Mouse (Mus musculus): ENCODE data around the gene Pcmt1. TPM values are rescaled to one million over a fixed set of nuclear protein-coding genes. Genes with fewer than 3 reads are reported as not detected.

Pcmt1 gene
- total and polyA plus RNA-seq, 2 experiments: 23.6 to 30.2 TPM

DNA sequence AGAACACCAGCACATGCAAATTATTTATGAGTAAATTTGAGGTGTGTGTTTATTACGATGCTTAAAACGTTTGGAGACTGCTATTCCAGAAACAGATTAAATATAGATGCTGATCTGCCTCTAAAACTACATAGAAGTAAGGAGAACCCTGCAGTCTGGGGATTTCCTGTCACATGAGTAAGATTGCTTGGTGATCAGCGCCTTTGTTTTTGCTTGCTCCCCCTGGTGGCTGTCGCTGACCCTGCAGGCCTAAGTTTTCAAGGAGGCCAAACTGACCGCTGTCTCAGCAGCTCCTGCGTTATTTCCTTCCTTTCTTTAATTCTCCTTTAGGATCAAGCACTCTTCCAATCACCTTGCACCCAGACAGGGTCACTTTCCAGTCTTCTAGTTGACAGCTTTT lies 80.3 kb downstream of the Pcmt1 start:
- Histone ChIP-seq H3K27me3 (ENCODE audit: control insufficient read depth, insufficient read depth, low read length) (no peaks in the 10 kb centered on the region), H3K9ac (ENCODE audit: low read depth, low read length) (no peak overlapping the region), H3K27ac (replicated peaks; ENCODE audit: insufficient read depth, low read depth, low read length) (no peak overlapping the region), H3K4me1 (ENCODE audit: control insufficient read depth, insufficient read depth, low read length) (no peaks in the 10 kb centered on the region), H3K79me2 (ENCODE audit: control insufficient read depth, insufficient read depth, low read length) (no peaks in the 10 kb centered on the region), H3K36me3 (ENCODE audit: control insufficient read depth, insufficient read depth, low read length) (no peaks in the 10 kb centered on the region), H3K4me3 (ENCODE audit: insufficient read depth, low read depth, low read length) (no peak overlapping the region)
- WGBS: 12% methylated on average over 6 of the region's 6 CpGs
- TF ChIP-seq POLR2A (IDR thresholded peaks at IDR 0.05; ENCODE audit: extremely low read depth, insufficient read depth, low read length): no peak
- peak; percentile 95 for TF ChIP-seq CTCF (IDR thresholded peaks at IDR 0.05; ENCODE audit: low read depth, low read length)
- DNase-seq (ENCODE audit: extremely low read depth, low read depth, low spot score): peak; percentile 53

DNA sequence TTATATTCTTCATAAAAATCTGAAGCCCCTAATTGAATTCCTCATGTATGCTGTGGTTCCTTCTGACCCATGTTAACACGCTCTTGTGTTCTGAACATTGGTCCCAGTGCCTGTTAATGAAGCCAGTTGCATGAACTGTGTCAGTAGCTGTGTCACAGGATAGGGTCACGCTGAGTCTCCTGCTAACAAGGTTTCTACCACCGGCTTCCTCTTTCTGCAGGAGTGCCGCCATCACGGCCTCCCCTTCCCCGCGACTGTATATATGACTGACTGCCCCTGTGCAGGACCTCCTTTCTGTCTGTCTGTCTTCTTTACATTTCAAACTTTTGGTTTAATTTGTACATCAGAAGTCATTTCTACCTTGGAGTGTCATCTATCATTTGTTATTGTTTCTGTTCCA lies 82.8 kb downstream of the Pcmt1 start:
- Histone ChIP-seq H3K27me3 (ENCODE audit: control insufficient read depth, insufficient read depth, low read length) (no peaks in the 10 kb centered on the region), H3K27ac (replicated peaks; ENCODE audit: insufficient read depth, low read depth, low read length) (no peak overlapping the region), H3K9ac (ENCODE audit: low read depth, low read length) (no peak overlapping the region), H3K36me3 (ENCODE audit: control insufficient read depth, insufficient read depth, low read length) (no peaks in the 10 kb centered on the region), H3K79me2 (ENCODE audit: control insufficient read depth, insufficient read depth, low read length) (no peaks in the 10 kb centered on the region), H3K4me1 (ENCODE audit: control insufficient read depth, insufficient read depth, low read length) (no peaks in the 10 kb centered on the region), H3K4me3 (ENCODE audit: insufficient read depth, low read depth, low read length) (no peak overlapping the region)
- 82% methylated on average over 7 of the region's 7 CpGs for WGBS
- TF ChIP-seq CTCF (IDR thresholded peaks at IDR 0.05; ENCODE audit: low read depth, low read length) (no peak), POLR2A (IDR thresholded peaks at IDR 0.05; ENCODE audit: extremely low read depth, insufficient read depth, low read length) (no peak)
- DNase-seq (ENCODE audit: extremely low read depth, low read depth, low spot score): no peak

DNA sequence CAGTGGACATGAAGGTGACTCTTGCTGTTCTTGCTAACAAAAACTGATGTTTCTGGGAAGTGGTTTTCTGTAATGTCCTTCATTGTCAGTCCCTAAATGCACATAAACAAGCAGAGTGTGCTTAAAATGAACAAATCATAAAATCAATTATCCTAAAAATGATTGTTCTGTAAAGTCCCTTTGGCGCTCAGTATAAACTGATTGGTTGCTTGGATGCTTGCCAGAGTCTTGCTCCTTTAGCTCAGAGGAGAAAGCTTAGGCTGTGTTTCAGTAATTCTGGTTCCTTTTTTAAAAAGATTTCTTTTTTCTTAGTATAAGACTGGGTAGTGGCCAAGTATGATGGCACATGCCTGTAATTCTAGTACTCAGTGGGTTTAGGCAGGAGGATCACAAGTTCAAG lies 84.7 kb downstream of the Pcmt1 start:
- H3K27me3 ChIP-seq (ENCODE audit: control insufficient read depth, insufficient read depth, low read length): no peaks in the 10 kb centered on the region
- TF ChIP-seq CTCF (IDR thresholded peaks at IDR 0.05; ENCODE audit: low read depth, low read length) (no peak), POLR2A (IDR thresholded peaks at IDR 0.05; ENCODE audit: extremely low read depth, insufficient read depth, low read length) (no peak)
- no peaks in the 10 kb centered on the region for H3K4me1 ChIP-seq (ENCODE audit: control insufficient read depth, insufficient read depth, low read length)
- H3K36me3 ChIP-seq (ENCODE audit: control insufficient read depth, insufficient read depth, low read length): no peaks in the 10 kb centered on the region
- H3K9ac ChIP-seq (ENCODE audit: low read depth, low read length): no peak overlapping the region
- no peak overlapping the region for H3K4me3 ChIP-seq (ENCODE audit: insufficient read depth, low read depth, low read length)
- DNase-seq (ENCODE audit: extremely low read depth, low read depth, low spot score): no peak
- no peaks in the 10 kb centered on the region for H3K79me2 ChIP-seq (ENCODE audit: control insufficient read depth, insufficient read depth, low read length)
- H3K27ac ChIP-seq (replicated peaks; ENCODE audit: insufficient read depth, low read depth, low read length): no peak overlapping the region
- 78% methylated on average over 1 of the region's 1 CpGs for WGBS

DNA sequence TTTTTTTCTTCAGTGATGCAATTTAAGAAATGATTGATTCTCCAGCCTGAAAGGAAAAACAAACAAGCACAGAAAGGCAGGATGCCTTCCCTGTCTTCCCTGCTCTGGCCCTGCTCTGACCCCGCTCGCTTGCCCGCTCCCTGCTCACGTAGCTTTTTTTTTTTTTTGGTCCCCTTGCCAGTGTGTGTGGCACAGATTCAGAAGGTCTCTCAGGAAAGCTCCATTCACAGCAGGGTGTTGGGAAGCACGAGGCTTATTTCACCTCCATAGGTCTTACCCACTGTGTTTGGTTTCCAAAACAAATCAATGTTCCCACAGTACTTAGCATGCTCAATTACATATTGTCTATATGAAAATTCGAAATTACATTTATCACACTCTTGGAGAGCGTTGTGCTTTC lies 86.1 kb downstream of the Pcmt1 start:
- 42% methylated on average over 7 of the region's 7 CpGs for WGBS
- Histone ChIP-seq H3K9ac (ENCODE audit: low read depth, low read length) (no peak overlapping the region), H3K36me3 (ENCODE audit: control insufficient read depth, insufficient read depth, low read length) (no peaks in the 10 kb centered on the region), H3K4me1 (ENCODE audit: control insufficient read depth, insufficient read depth, low read length) (no peaks in the 10 kb centered on the region; the same call in 1 of the 2 replicates), H3K79me2 (ENCODE audit: control insufficient read depth, insufficient read depth, low read length) (no peaks in the 10 kb centered on the region), H3K27me3 (ENCODE audit: control insufficient read depth, insufficient read depth, low read length) (no peaks in the 10 kb centered on the region), H3K27ac (replicated peaks; ENCODE audit: insufficient read depth, low read depth, low read length) (no peak overlapping the region), H3K4me3 (ENCODE audit: insufficient read depth, low read depth, low read length) (no peak overlapping the region)
- TF ChIP-seq CTCF (IDR thresholded peaks at IDR 0.05; ENCODE audit: low read depth, low read length) (no peak), POLR2A (IDR thresholded peaks at IDR 0.05; ENCODE audit: extremely low read depth, insufficient read depth, low read length) (no peak)
- DNase-seq (ENCODE audit: extremely low read depth, low read depth, low spot score): no peak

DNA sequence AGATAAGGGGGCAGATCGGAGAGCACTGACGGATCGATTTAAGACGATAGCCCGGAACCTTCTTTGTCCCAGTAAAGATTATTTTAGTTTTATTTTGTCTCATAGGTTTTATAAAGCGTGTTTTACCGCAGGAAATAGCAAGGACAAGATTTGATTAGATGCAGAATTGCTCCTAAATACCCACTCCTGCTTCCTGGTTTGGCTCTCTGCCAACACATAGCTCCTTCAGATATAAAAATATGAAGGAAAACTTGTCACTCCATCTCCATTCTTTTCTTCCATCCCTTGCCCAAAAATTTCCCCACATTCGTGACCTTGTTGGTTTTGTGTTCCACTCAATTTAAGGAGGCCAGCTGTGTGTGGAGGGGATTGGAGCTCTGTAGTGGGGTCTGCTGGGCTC lies 90.1 kb downstream of the Pcmt1 start:
- Histone ChIP-seq H3K4me1 (ENCODE audit: control insufficient read depth, insufficient read depth, low read length) (peaks cover 2% of the 10 kb centered on the region), H3K27me3 (ENCODE audit: control insufficient read depth, insufficient read depth, low read length) (no peaks in the 10 kb centered on the region), H3K4me3 (ENCODE audit: insufficient read depth, low read depth, low read length) (no peak overlapping the region), H3K36me3 (ENCODE audit: control insufficient read depth, insufficient read depth, low read length) (no peaks in the 10 kb centered on the region), H3K9ac (ENCODE audit: low read depth, low read length) (no peak overlapping the region), H3K79me2 (ENCODE audit: control insufficient read depth, insufficient read depth, low read length) (no peaks in the 10 kb centered on the region), H3K27ac (replicated peaks; ENCODE audit: insufficient read depth, low read depth, low read length) (no peak overlapping the region)
- 12% methylated on average over 8 of the region's 8 CpGs for WGBS
- no peak for TF ChIP-seq POLR2A (IDR thresholded peaks at IDR 0.05; ENCODE audit: extremely low read depth, insufficient read depth, low read length)
- no peak for DNase-seq (ENCODE audit: extremely low read depth, low read depth, low spot score)

DNA sequence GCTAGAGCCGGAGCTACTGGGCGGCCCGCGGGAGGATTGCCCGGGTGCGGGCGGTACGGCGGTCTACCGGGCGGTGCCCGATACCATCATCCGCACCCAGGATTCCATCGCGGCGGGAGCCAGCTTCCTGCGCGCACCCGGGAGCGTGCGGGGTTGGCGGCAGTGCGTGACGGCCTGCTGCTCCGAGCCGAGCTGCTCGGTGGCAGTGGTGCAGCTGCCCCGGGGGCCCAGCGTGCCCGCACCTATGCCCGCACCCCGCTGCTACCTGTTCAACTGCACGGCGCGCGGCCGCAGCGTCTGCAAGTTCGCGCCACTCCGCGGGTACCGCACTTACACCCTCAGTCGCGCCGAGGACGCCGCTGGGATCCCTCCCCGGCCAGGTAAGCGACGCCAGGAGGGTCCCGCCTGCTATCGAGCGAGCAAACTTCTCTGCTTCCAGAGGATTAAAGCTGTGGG lies 90.7 kb downstream of the Pcmt1 start:
- WGBS: under 1% methylated on average over 54 of the region's 54 CpGs
- TF ChIP-seq CTCF (IDR thresholded peaks at IDR 0.05; ENCODE audit: low read depth, low read length) (no peak), POLR2A (IDR thresholded peaks at IDR 0.05; ENCODE audit: extremely low read depth, insufficient read depth, low read length) (no peak)

More for the DNA sequence above, 90.7 kb downstream of the Pcmt1 start:
- H3K79me2 ChIP-seq (ENCODE audit: control insufficient read depth, insufficient read depth, low read length): no peaks in the 10 kb centered on the region
- no peaks in the 10 kb centered on the region for H3K27me3 ChIP-seq (ENCODE audit: control insufficient read depth, insufficient read depth, low read length)
- no peak for DNase-seq (ENCODE audit: extremely low read depth, low read depth, low spot score)
- peak overlapping the region; percentile 75 for H3K9ac ChIP-seq (ENCODE audit: low read depth, low read length)
- H3K27ac ChIP-seq (replicated peaks; ENCODE audit: insufficient read depth, low read depth, low read length): no peak overlapping the region
- peak overlapping the region; percentile 73 for H3K4me3 ChIP-seq (ENCODE audit: insufficient read depth, low read depth, low read length)
- H3K36me3 ChIP-seq (ENCODE audit: control insufficient read depth, insufficient read depth, low read length): no peaks in the 10 kb centered on the region
- H3K4me1 ChIP-seq (ENCODE audit: control insufficient read depth, insufficient read depth, low read length): peaks cover 2% of the 10 kb centered on the region

All from liver, adult 2 months (tissue).